Mouse (Mus musculus) stomach, embryonic 15.5 days (tissue): ENCODE measurements around the gene Tns3. TPM values are rescaled to one million over a fixed set of nuclear protein-coding genes. Genes with fewer than 3 reads are reported as not detected.

Experiments used
- ATAC-seq: fragments of 200-750 bp; cut with Nextera tagmentation; 2 replicates; pipeline ENCODE4 v1.8.0; 2017; ENCODE audit warnings: low read depth, moderate number of reproducible peaks, moderate TSS enrichment; ENCODE audit not compliant: insufficient read depth, low FRiP score
- H3K27ac ChIP-seq: fragments of 300-500 bp; sonication (generic); 2 replicates; pipeline ENCODE4 v1.5.1; 2015; ENCODE audit warnings: mild to moderate bottlenecking, inconsistent platforms
- H3K27me3 ChIP-seq: fragments of 300-500 bp; sonication (generic); replicated peaks from 2 replicates; pipeline ENCODE4 v1.6.1; 2015; ENCODE audit warnings: inconsistent platforms
- H3K36me3 ChIP-seq: fragments of 300-500 bp; sonication (generic); 2 replicates; pipeline ENCODE4 v1.6.1; 2015; ENCODE audit warnings: inconsistent platforms
- H3K4me1 ChIP-seq: fragments of 300-500 bp; sonication (generic); 2 replicates; pipeline ENCODE4 v1.6.1; 2015; ENCODE audit warnings: inconsistent platforms
- H3K4me2 ChIP-seq: fragments of 300-500 bp; sonication (generic); 2 replicates; pipeline ENCODE4 v1.6.1; 2015; ENCODE audit warnings: mild to moderate bottlenecking, inconsistent platforms
- H3K4me3 ChIP-seq: fragments of 300-500 bp; sonication (generic); replicated peaks from 2 replicates; pipeline ENCODE4 v1.5.1; 2015; ENCODE audit warnings: inconsistent platforms
- H3K9ac ChIP-seq: fragments of 300-500 bp; sonication (generic); 2 replicates; pipeline ENCODE4 v1.6.1; 2015; ENCODE audit warnings: inconsistent platforms
- H3K9me3 ChIP-seq: fragments of 300-500 bp; sonication (generic); 2 replicates; pipeline ENCODE4 v1.6.1; 2016; ENCODE audit warnings: inconsistent platforms
- WGBS: fragments of 180-500 bp; shearing (Covaris S2); methylation state at CpG from one replicate; pipeline ENCODE4 v1.1.7; 2015; 5-methylcytosine and 5-hydroxymethylcytosine counted together
- polyA plus RNA-seq: library from polyadenylated mRNA; unstranded; fragments of >200 nt; fragmentation: Nextera tagmentation; extraction: Ambion mirVana; gene quantifications from 2 replicates; pipeline ENCODE4 v1.2.1, GENCODE M21; 2015

Tns3 gene
- polyA plus RNA-seq, 1 experiment from 2014 or later, result 26.9 TPM

DNA sequence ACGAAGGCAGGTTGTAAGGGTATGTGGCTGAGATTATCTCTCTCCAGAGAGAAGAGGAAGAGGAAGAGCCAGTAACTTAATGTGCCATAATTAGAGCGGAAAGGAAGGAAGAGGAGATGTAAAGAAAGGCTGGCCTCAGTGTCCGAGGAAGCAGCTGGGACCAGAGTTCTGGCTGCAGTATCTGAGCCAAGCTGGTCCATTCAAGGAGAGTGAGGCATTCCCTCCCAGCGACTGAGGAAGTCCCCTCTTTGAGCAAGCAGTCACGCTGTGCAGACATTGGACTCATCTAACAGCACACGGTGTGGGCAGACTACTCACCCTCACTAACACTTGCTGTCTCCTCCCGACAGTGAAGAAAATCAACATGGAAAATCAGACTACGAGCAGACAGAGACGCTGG lies 4.5 kb downstream of the Tns3 start:
- no peak overlapping the region for H3K9ac ChIP-seq
- no peak for ATAC-seq
- H3K4me3 ChIP-seq, result no peak overlapping the region
- peaks cover 49% of the 10 kb centered on the region for H3K4me1 ChIP-seq
- H3K9me3 ChIP-seq, result no peaks in the 10 kb centered on the region
- no peaks in the 10 kb centered on the region for H3K36me3 ChIP-seq
- 41% methylated on average over 9 of the region's 9 CpGs for WGBS
- H3K27ac ChIP-seq, result peak overlapping the region; percentile 26; the same call in 1 of the 2 replicates
- no peaks in the 10 kb centered on the region for H3K27me3 ChIP-seq
- H3K4me2 ChIP-seq, result no peak overlapping the region

DNA sequence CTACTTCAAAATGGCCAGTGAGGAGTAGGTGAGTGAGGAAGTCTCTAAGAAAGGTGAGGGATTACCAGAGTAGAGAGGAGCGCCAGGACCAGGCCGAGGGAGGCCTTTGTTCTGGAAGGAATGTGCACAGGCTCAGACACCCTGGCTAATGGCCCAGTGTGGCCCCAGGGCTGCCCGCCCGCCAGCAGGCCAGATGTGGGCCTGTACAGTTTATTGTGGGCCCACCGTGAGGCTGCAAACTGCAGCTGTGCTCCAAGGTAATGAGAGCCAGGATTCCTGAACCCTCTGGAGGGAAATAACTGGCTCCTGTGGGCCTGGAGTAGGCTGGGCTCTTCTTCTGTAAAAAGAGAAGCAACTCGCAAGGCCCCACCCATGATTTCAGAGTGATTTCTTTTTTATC lies 5.3 kb downstream of the Tns3 start:
- WGBS, result 51% methylated on average over 6 of the region's 6 CpGs
- Histone ChIP-seq H3K4me1 (peaks cover 50% of the 10 kb centered on the region), H3K27me3 (no peaks in the 10 kb centered on the region), H3K4me3 (no peak overlapping the region), H3K9me3 (no peaks in the 10 kb centered on the region), H3K9ac (no peak overlapping the region), H3K36me3 (no peaks in the 10 kb centered on the region), H3K4me2 (no peak overlapping the region), H3K27ac (peak overlapping the region; percentile 16; the same call in 1 of the 2 replicates)
- ATAC-seq, result no peak

DNA sequence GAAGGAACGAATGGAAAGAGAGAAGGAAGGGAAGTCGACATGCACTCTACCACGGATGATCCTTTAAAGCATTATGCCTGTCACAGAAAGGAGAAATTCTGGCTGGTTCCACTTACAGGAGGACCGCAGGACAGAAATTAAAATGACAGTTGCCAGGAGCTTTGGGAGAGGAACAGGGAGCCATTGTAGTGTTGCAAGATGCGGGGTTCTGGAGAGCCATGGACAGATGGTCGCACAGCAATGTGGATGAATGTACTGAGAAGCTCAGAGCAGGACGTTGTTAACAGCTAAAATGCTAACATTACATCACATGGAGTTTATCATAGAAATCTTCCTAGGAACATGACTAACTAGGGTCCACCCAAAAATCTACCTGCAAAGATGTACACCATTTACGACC lies 6.8 kb downstream of the Tns3 start:
- Histone ChIP-seq H3K9me3 (no peaks in the 10 kb centered on the region), H3K4me2 (no peak overlapping the region), H3K27me3 (no peaks in the 10 kb centered on the region), H3K4me1 (peaks cover 61% of the 10 kb centered on the region), H3K4me3 (no peak overlapping the region), H3K36me3 (no peaks in the 10 kb centered on the region), H3K9ac (no peak overlapping the region), H3K27ac (0 out of 2 replicates have a peak overlapping the region, but pooled peaks have one; percentile 67)
- no peak for ATAC-seq
- 72% methylated on average over 8 of the region's 8 CpGs for WGBS

DNA sequence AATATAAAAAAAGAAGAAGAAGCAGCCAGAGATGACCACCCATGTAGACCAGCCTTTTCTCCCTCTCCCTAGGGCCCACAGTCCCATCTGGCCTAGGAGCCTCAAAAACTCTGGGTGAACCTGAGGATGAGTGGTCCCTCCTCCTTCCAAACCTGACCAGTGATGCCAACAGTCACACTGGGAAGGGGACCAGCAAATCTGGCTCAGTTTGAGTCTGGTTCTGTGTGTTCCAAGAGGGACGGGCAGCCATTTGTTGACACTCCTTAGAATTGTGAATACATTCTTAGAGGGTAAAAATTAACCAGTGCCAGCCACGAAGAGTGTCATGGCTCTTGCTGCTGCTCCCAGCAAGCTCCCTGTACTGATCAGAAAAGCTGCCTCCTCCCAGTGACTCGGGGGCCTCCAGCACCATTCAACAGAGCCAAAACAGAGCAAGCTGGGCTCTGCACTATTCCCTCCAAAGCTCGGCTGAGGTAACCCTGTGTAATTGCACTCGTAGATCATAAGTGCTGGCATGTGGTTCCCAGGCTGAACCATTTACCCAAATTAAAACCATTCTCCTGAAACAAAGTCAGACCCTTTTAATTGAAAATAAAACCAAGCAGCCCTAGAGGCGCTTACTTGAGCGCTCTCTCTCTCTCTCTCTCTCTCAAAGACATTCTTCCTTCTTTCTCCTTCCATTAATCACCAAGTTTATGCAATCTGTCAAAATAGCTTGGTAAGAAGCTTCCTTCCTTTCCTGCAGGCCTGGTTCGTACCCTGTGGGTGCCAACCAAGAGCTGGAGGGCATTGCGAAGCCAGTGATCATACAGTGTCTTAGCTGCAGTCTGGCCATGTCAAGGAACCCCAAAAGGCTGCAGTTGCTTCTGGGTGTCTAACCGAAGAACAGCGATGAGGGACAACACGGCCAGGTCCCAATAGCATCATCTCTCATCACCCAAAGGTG lies 7.6 kb downstream of the Tns3 start:
- peaks cover under 1% of the 10 kb centered on the region; the same call in 1 of the 2 replicates for H3K36me3 ChIP-seq
- no peaks in the 10 kb centered on the region for H3K9me3 ChIP-seq
- no peak overlapping the region for H3K9ac ChIP-seq
- H3K4me2 ChIP-seq, result no peak overlapping the region
- H3K4me1 ChIP-seq, result peaks cover 68% of the 10 kb centered on the region
- WGBS, result 49% methylated on average over 12 of the region's 12 CpGs
- no peak overlapping the region for H3K4me3 ChIP-seq
- ATAC-seq, result peak; percentile 28; the same call in 1 of the 2 replicates
- no peaks in the 10 kb centered on the region for H3K27me3 ChIP-seq
- H3K27ac ChIP-seq, result peak overlapping the region; percentile 67

DNA sequence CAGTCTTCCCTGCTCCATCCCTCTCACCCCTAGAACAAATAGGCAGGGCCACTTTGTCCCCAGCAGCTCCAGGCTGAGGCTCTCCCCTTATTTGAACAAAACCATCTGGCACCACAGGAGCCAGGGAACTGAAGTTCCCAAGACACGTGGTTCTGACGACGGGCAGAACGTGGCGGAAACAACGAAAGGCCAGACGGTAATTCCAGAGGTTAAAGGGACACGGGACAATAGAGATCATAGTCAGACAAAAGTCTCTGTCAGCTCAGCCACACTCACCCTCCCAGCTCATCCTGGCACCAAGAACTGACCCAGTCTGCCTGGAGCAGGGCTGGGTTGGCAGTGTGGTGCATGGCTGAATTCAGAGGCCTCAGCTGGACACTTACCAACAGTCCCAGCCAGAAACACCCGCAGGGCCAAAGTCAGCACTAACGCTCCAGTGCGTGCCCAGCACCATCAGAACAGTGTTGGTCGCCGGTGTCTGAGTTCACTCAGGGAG lies 10.5 kb downstream of the Tns3 start:
- no peaks in the 10 kb centered on the region for H3K9me3 ChIP-seq
- H3K27me3 ChIP-seq, result no peaks in the 10 kb centered on the region
- H3K27ac ChIP-seq, result peak overlapping the region; percentile 19
- no peak overlapping the region for H3K4me3 ChIP-seq
- H3K36me3 ChIP-seq, result peaks cover 4% of the 10 kb centered on the region; the same call in 1 of the 2 replicates
- no peak overlapping the region for H3K9ac ChIP-seq
- ATAC-seq, result peak; percentile 62
- WGBS, result 55% methylated on average over 13 of the region's 13 CpGs
- H3K4me2 ChIP-seq, result no peak overlapping the region
- H3K4me1 ChIP-seq, result peaks cover 69% of the 10 kb centered on the region

DNA sequence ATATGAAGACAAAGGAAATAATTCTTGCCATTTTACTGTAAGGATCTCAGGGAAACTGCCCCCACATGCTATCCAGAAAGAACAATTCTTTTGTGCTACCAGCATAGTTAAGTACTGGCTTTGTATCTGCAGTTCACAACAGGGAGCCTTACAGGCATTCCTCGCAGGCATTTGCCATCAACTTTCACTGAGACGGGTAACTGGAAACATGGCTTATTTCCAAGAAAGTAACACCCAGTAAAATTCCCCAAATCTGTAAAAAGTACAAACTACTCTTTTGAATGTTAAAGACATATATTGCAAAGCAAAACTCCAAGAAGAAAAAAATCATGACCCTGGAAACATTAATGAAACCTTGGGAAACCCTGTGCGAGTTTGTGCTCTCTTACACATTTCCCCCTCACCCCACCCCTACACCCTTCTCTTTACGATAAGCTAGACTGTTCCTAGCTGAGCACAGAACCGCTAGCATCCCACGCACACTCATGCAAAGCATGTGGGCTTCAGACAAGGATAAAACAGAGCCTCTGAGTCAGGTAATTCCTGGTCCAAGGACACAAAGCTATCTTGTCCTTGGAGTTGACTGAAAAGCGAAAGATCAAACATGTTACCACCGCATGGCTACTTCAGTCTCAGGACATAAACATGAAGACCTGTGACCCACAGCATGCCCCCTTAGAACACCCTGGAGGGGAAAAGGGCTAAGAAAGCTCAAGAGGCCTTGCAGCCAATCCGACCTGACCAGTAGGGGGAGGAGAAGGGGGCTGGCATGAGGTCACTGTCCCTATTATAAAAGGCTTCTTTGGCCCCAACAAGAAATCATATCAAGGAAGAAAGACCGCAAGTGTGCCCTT lies 11.3 kb downstream of the Tns3 start:
- Histone ChIP-seq H3K27ac (peak overlapping the region; percentile 26), H3K27me3 (no peaks in the 10 kb centered on the region), H3K9me3 (no peaks in the 10 kb centered on the region), H3K36me3 (peaks cover 4% of the 10 kb centered on the region; the same call in 1 of the 2 replicates), H3K4me2 (no peak overlapping the region), H3K9ac (no peak overlapping the region), H3K4me3 (no peak overlapping the region), H3K4me1 (peaks cover 66% of the 10 kb centered on the region)
- no peak; the same call in 1 of the 2 replicates for ATAC-seq
- WGBS, result 44% methylated on average over 10 of the region's 10 CpGs

DNA sequence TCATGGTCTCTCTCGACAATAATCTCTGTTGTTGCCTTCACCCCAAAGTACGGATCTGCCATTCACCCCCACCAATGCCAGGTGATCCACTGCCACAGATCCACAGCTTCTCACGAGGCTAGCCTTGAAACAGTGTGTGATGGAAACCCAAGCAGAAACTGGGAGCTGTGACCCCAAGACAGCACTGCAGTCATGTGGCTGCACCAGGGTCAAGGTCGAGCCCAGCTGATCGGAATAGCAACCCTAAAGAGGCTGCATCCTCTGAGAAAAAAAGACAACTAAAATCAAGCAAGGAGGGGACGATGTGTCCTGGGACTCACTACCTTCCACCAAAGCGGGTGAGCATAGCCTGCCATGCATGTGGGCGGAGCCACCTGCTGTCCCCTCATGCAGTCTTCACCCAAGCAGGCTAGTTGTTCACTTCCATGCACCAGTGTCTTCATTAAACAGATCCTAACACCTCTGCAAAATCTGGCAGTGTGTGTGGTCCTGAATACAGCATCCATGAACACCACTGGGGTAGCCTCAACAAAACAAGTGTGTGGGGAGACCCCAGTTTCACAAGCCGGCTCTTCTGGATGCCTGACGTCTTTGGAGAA lies 12.1 kb downstream of the Tns3 start:
- Histone ChIP-seq H3K9me3 (no peaks in the 10 kb centered on the region), H3K4me1 (peaks cover 62% of the 10 kb centered on the region), H3K27ac (peak overlapping the region; percentile 26; the same call in 1 of the 2 replicates), H3K36me3 (peaks cover 4% of the 10 kb centered on the region; the same call in 1 of the 2 replicates), H3K27me3 (no peaks in the 10 kb centered on the region), H3K4me2 (no peak overlapping the region), H3K4me3 (no peak overlapping the region), H3K9ac (no peak overlapping the region)
- no peak for ATAC-seq
- 75% methylated on average over 10 of the region's 10 CpGs for WGBS

DNA sequence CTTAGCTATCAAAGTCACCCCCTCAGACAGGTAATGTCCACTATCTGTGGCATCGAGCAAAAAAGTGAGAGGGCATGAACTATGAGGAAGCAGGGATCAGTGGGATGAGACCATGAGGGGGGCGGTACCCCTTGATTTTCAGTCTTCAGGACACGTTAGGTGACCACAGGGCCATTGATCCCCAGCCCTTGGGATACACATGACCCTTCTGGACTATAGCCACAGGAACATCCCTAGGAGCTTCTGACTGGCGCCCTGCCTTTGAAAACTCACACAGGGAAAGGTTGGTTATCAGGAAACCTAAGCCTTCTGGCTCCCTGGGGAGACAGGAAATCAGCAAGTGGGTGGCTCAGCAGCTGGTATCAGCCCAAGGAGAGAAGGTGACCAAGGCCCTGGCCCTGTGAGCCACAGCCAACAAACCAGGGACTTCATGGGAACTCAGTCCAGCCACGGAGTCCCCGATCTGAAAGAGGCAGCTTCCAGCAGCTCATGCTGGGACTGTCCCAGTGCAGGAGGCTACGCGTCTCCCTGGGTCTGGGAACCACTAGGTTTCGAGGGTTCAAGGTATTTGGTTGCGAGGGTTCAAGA lies 12.8 kb downstream of the Tns3 start:
- Histone ChIP-seq H3K36me3 (peaks cover 4% of the 10 kb centered on the region; the same call in 1 of the 2 replicates), H3K9ac (no peak overlapping the region), H3K27ac (no peak overlapping the region), H3K9me3 (no peaks in the 10 kb centered on the region), H3K4me3 (no peak overlapping the region), H3K4me2 (no peak overlapping the region), H3K4me1 (peaks cover 57% of the 10 kb centered on the region), H3K27me3 (no peaks in the 10 kb centered on the region)
- no peak for ATAC-seq
- 79% methylated on average over 10 of the region's 10 CpGs for WGBS

DNA sequence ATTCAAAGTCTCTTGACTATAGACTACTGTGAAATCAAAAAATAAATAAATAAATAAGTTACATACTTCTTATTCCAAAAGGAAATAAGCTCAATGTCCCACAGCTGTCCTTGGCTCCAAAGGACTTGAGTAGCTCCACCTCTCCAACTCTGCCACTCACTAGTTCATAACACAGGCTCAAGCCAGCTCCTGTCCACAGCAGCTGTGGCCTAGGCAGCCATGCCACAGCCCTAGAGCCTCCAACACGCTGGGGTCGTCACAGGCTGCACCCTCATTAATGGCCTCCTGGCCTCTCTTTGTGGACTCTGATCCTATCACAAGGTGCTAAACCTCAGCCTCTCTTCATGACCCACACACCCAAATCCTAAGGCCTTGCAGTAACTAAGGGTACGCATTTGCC lies 18.7 kb downstream of the Tns3 start:
- H3K9ac ChIP-seq, result no peak overlapping the region
- no peaks in the 10 kb centered on the region for H3K36me3 ChIP-seq
- H3K27me3 ChIP-seq, result no peaks in the 10 kb centered on the region
- no peak overlapping the region for H3K4me3 ChIP-seq
- no peaks in the 10 kb centered on the region for H3K9me3 ChIP-seq
- no peak overlapping the region for H3K4me2 ChIP-seq
- no peak overlapping the region for H3K27ac ChIP-seq
- 74% methylated on average over 3 of the region's 3 CpGs for WGBS
- H3K4me1 ChIP-seq, result peaks cover 28% of the 10 kb centered on the region
- ATAC-seq, result no peak

DNA sequence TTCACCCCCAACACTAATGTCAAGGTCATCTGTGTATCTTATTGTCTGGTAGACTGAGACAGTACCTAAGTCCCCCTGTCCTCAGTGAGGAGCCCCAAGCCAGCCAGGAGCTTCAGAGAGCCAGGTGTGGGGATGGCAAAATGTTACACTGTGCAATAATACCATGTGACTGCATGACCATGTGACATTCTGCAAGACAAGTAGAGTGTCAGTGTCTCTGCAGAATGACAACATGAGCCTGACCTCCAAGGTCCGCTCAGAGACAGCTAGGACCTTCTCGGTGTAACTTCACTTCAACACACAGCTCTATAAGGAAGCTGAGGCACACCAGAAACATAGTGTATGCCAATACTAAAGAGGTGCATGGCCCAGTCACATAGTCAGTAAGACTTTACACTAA lies 20.1 kb downstream of the Tns3 start:
- Histone ChIP-seq H3K4me3 (no peak overlapping the region), H3K9ac (no peak overlapping the region), H3K4me1 (peaks cover 28% of the 10 kb centered on the region), H3K4me2 (no peak overlapping the region), H3K9me3 (no peaks in the 10 kb centered on the region), H3K36me3 (no peaks in the 10 kb centered on the region), H3K27me3 (no peaks in the 10 kb centered on the region), H3K27ac (no peak overlapping the region)
- 90% methylated on average over 2 of the region's 2 CpGs for WGBS
- ATAC-seq, result no peak

DNA sequence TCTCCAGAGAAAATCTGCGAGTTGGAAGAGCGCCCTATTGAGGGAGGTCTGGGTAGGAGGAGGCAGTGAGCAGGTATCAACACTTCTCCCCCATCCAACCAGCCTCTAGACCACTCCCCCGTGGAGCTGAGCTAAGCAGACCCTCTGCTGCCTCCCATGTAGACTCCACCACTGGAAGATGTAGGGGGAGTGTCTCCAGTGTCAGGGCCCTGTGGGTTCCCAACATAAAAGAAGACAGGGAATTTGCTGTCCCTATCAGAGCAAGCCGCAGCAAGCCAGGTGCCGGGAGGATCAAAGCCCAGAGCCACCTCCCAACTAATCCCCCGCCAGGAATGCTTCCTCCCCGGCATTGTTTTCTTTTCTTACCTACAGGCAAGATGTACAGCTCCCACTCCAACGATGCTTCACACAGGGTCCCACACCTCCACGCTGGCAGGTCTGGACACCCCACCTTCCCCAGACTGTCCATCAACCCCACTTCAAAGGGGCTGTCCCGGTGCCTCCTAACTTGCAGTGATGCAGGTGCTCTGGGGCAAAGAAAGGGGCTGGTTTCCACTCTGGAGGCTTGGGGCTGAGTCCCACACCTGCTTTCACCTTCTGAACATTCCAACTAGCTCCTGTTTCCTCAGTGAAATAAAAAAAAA lies 22.6 kb downstream of the Tns3 start:
- ATAC-seq, result peak; percentile 37; the same call in 1 of the 2 replicates
- Histone ChIP-seq H3K4me1 (peaks cover 28% of the 10 kb centered on the region), H3K9ac (no peak overlapping the region), H3K9me3 (no peaks in the 10 kb centered on the region), H3K27me3 (no peaks in the 10 kb centered on the region), H3K36me3 (0 out of 2 replicates have a peak, but pooled peaks cover 5% of the 10 kb centered on the region), H3K4me2 (no peak overlapping the region), H3K4me3 (no peak overlapping the region), H3K27ac (peak overlapping the region; percentile 44)
- WGBS, result 34% methylated on average over 10 of the region's 10 CpGs
